Mouse (Mus musculus) inflammation-experienced regulatory T-cells, adult 6 months (primary cell): ENCODE data around the gene Pla2g4c. TPM values are rescaled to one million over a fixed set of nuclear protein-coding genes. Genes with fewer than 3 reads are reported as not detected.

Experiments
- ATAC-seq: one replicate; pipeline ENCODE4 v1.8.0; 2017
- polyA plus RNA-seq, 3 experiments: library from polyadenylated mRNA; unstranded; fragments of 100-300 nt; shearing (Covaris generic); gene quantifications; one replicate each; pipeline ENCODE4 v1.2.1; 2017

Gene Pla2g4c
- polyA plus RNA-seq, 3 experiments from 2014 or later, result 0.39 to 1.0 (median 0.41) TPM

GRCm38 (mm10) chr7:13397832-13398231 is 73.4 kb downstream of the Pla2g4c start, which contains the start of gene Cabp5:
Cabp5 (plus strand) TSS chr7:13398132.
- no peak for ATAC-seq

Other genes with a start within 250 kb of the Pla2g4c start
- gene Vmn1r85, start 229.5 kb upstream of the Pla2g4c start, polyA plus RNA-seq, result not detected
- under 1 TPM in 1 of 3 experiments, not detected in 2; 0.05 TPM for gene Vmn1r86, start 204.7 kb upstream of the Pla2g4c start, polyA plus RNA-seq
- gene Vmn1r87, start 184.5 kb upstream of the Pla2g4c start, polyA plus RNA-seq, result under 1 TPM in 1 of 3 experiments, not detected in 2; 0.15 TPM
- under 1 TPM; 0.04 to 0.07 (median 0.05) TPM for gene Vmn1r88, start 165.1 kb upstream of the Pla2g4c start, polyA plus RNA-seq
- not detected for gene Vmn1r89, start 111.6 kb upstream of the Pla2g4c start, polyA plus RNA-seq
- 10 to 100 TPM; 24.1 to 85.4 (median 33.4) TPM for gene Lig1, start 47.4 kb upstream of the Pla2g4c start, polyA plus RNA-seq
- 1 to 10 TPM; 1.7 to 2.5 (median 2.2) TPM for gene Zswim9, start 45.9 kb upstream of the Pla2g4c start, polyA plus RNA-seq
- not detected for gene Cabp5, start 73.5 kb downstream of the Pla2g4c start, polyA plus RNA-seq
- not detected for gene Bsph1, start 126.2 kb downstream of the Pla2g4c start, polyA plus RNA-seq
- not detected for gene Bsph2, start 246.4 kb downstream of the Pla2g4c start, polyA plus RNA-seq